Mouse (Mus musculus) lung, postnatal 0 days (tissue): ENCODE measurements around the gene Cyba.

Source experiments
- CTCF ChIP-seq: IDR thresholded peaks from 2 replicates; pipeline ENCODE4 v1.5.1; 2016; ENCODE audit warnings: antibody characterized with exemption, mild to moderate bottlenecking
- EP300 ChIP-seq: IDR thresholded peaks from 2 replicates; pipeline ENCODE4 v1.6.1; 2016; ENCODE audit warnings: antibody characterized with exemption, mild to moderate bottlenecking, control low read depth

GRCm38 (mm10) chr8:122454409-122454808, 21.7 kb upstream of the Cyba start:
- no peak for TF ChIP-seq CTCF
- TF ChIP-seq EP300 = no peak
